Mouse (Mus musculus): ENCODE data around the gene Fgr. TPM values are rescaled to one million over a fixed set of nuclear protein-coding genes. Genes with fewer than 3 reads are reported as not detected.
"Not testable (repeated sequence)": the region's sequence is repeated elsewhere in the genome, so short reads cannot be mapped to it uniquely, and the experiment has no call there.

Fgr gene
- polyA plus RNA-seq (2012; rRNA removed): 0.32 and 0.38 TPM in 2 replicates

DNA sequence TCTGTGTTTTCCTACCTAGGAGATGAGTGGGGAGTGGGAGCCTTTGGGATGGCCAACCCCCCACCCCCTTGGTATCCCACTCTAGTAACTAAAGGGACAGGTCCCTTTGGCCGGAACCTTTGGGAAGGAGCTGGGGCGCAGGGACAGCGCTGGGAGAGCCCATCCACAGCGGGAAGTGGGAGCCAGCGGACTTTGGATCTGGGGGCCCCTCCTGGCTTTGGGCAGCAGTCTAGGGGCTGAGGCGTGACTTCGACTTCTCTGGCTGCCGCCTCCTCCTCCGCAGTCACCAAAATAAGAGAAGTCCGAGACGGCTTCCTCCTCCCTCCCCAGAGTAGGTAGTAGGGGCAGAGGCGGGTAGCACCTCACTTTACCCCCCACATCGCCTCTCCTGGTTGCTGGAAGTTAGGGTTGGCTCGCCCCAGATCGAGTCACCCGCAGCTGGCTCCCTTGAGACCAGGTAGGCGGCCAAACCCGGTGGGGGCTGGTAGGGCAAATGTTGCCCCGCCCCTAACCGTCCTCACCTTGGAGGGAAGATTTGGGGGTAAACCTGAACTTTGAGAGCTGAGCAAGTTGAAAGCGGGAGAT lies at the start of gene Fgr:
Gene Fgr (plus strand): TSS at position 282 of the 585 bp plus-strand sequence.
- Histone ChIP-seq H3K4me3 (replicated peaks; ENCODE audit: insufficient read depth, low read depth, low read length) (no peak within 1 kb of the TSS), H3K4me1 (ENCODE audit: control insufficient read depth, insufficient read depth, low read length) (peaks cover 19% of the 10 kb centered on the region), H3K27me3 (ENCODE audit: control insufficient read depth, insufficient read depth, low read length) (no peaks in the 10 kb centered on the region), H3K27ac (ENCODE audit: insufficient read depth, low read length) (no peak within 1 kb of the TSS)
- no peak for DNase-seq
- 68% methylated on average over 21 of the region's 21 CpGs for WGBS
- no peak for TF ChIP-seq POLR2A (IDR thresholded peaks at IDR 0.05; ENCODE audit: borderline replicate concordance, insufficient read depth, low read length)
- TF ChIP-seq CTCF (IDR thresholded peaks at IDR 0.05; ENCODE audit: borderline replicate concordance, insufficient read depth, low read depth, low read length): no peak

DNA sequence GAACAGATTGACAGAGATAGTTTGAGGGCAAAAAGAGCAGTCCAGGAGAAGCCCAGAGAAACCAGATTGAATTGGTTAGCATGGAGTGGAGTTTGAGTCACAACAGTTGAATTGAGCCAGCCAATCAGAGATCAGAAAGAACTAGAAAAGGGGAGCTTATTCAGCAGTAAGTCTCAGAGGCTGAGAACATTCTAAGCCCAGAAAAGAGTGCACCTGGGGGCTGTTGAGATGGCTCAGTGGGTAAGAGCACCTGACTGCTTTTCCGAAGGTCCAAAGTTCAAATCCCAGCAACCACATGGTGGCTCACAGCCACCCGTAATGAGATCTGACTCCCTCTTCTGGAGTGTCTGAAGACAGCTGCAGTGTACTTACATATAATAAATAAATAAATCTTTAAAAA lies 47.4 kb upstream of the Fgr start:
- not testable (repeated sequence) for H3K4me1 ChIP-seq (ENCODE audit: control insufficient read depth, insufficient read depth, low read length); H3K4me3 ChIP-seq (replicated peaks; ENCODE audit: insufficient read depth, low read depth, low read length); H3K27me3 ChIP-seq (ENCODE audit: control insufficient read depth, insufficient read depth, low read length); H3K27ac ChIP-seq (ENCODE audit: insufficient read depth, low read length); DNase-seq
- 83% methylated on average over 2 of the region's 2 CpGs for WGBS

- peak; percentile 45 to 55 for DNase-seq
- WGBS: 6% methylated on average over 8 of the region's 8 CpGs
These were observed 43.1 kb upstream of the Fgr start for GRCm38 (mm10) chr4:132930784-132931183.

GRCm38 (mm10) chr4:132932752-132933404 lies 41.0 kb upstream of the Fgr start:
- H3K27me3 ChIP-seq (ENCODE audit: control insufficient read depth, insufficient read depth, low read length): no peaks in the 10 kb centered on the region
- H3K27ac ChIP-seq (ENCODE audit: insufficient read depth, low read length): no peak overlapping the region
- no peaks in the 10 kb centered on the region for H3K4me1 ChIP-seq (ENCODE audit: control insufficient read depth, insufficient read depth, low read length)
- H3K4me3 ChIP-seq (replicated peaks; ENCODE audit: insufficient read depth, low read depth, low read length): no peak overlapping the region
- TF ChIP-seq CTCF (IDR thresholded peaks at IDR 0.05; ENCODE audit: borderline replicate concordance, insufficient read depth, low read depth, low read length) (no peak), POLR2A (IDR thresholded peaks at IDR 0.05; ENCODE audit: borderline replicate concordance, insufficient read depth, low read length) (no peak)
- DNase-seq: no peak
- WGBS: 90% methylated on average over 4 of the region's 4 CpGs

More at GRCm38 (mm10) chr4:132930784-132931183, 43.1 kb upstream of the Fgr start:
- peak; percentile 54; the same call in 1 of the 2 replicates for TF ChIP-seq CTCF (IDR thresholded peaks at IDR 0.05; ENCODE audit: borderline replicate concordance, insufficient read depth, low read depth, low read length)
- TF ChIP-seq POLR2A (IDR thresholded peaks at IDR 0.05; ENCODE audit: borderline replicate concordance, insufficient read depth, low read length): no peak
- Histone ChIP-seq H3K27me3 (ENCODE audit: control insufficient read depth, insufficient read depth, low read length) (no peaks in the 10 kb centered on the region), H3K4me1 (ENCODE audit: control insufficient read depth, insufficient read depth, low read length) (no peaks in the 10 kb centered on the region), H3K4me3 (replicated peaks; ENCODE audit: insufficient read depth, low read depth, low read length) (no peak overlapping the region), H3K27ac (ENCODE audit: insufficient read depth, low read length) (no peak overlapping the region)

DNA sequence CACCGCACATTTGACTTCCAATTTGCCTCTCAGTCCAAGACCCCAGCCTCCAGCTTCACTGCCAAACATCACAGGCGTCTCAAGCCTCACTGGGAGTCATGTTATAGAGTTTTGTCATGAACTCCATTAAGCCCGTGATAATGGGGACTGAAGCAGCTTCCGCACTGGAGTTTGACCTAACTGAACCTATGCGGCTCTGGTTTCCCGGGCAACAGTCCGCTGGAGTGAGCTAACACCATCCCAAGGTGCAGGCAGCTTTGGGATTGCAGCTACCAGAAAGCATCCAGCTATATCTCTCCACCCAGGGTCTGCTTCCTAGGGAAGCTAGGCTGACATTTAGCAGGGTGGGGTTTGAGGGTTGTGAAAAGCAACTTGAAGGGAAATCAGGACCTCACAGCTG lies 39.3 kb upstream of the Fgr start:
- no peaks in the 10 kb centered on the region for H3K27me3 ChIP-seq (ENCODE audit: control insufficient read depth, insufficient read depth, low read length)
- H3K27ac ChIP-seq (ENCODE audit: insufficient read depth, low read length): no peak overlapping the region
- no peak for TF ChIP-seq POLR2A (IDR thresholded peaks at IDR 0.05; ENCODE audit: borderline replicate concordance, insufficient read depth, low read length)
- no peak for TF ChIP-seq CTCF (IDR thresholded peaks at IDR 0.05; ENCODE audit: borderline replicate concordance, insufficient read depth, low read depth, low read length)
- 34% methylated on average over 7 of the region's 7 CpGs for WGBS
- peaks cover 8% of the 10 kb centered on the region for H3K4me1 ChIP-seq (ENCODE audit: control insufficient read depth, insufficient read depth, low read length)
- no peak overlapping the region for H3K4me3 ChIP-seq (replicated peaks; ENCODE audit: insufficient read depth, low read depth, low read length)
- no peak for DNase-seq

GRCm38 (mm10) chr4:132938181-132938941 lies 35.5 kb upstream of the Fgr start:
- peak; percentile 41 to 44 for DNase-seq
- H3K27ac ChIP-seq (ENCODE audit: insufficient read depth, low read length): no peak overlapping the region
- peaks cover 8% of the 10 kb centered on the region for H3K4me1 ChIP-seq (ENCODE audit: control insufficient read depth, insufficient read depth, low read length)
- no peak overlapping the region for H3K4me3 ChIP-seq (replicated peaks; ENCODE audit: insufficient read depth, low read depth, low read length)
- no peak for TF ChIP-seq POLR2A (IDR thresholded peaks at IDR 0.05; ENCODE audit: borderline replicate concordance, insufficient read depth, low read length)
- TF ChIP-seq CTCF (IDR thresholded peaks at IDR 0.05; ENCODE audit: borderline replicate concordance, insufficient read depth, low read depth, low read length): no peak
- WGBS: 26% methylated on average over 12 of the region's 12 CpGs
- no peaks in the 10 kb centered on the region for H3K27me3 ChIP-seq (ENCODE audit: control insufficient read depth, insufficient read depth, low read length)

DNA sequence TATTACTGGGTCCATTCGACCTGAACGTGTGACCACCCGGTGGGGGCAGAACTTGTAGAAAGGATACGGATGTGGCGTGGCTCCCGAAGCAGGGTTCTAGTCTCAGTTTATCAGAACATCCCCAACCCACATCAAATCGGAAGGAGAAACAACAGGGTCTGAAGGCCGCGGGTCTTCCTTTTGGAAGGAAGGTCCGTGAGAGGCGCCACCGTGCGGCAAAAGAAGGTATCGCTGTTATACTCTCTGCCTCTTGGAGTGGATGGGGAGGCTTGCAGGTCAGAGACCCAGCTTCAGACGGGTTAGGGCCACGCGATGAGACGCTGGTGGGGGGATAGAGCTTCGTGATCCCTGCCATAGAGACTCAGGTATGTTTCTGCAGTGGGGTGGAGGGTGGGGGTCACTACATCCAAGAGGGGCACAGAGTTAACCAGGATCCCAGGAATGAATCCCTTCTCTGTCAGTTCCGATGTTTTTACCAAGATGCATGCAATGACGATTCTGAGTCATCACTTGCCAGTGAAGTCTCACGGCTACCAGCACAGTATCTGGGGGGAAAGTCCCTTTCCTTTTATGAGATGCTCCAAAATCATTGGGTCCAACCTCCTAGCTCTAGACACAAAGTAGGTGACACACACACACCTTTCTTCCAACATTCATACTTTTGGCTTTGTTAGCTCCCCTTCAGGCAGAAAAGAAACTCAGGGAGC lies 34.3 kb upstream of the Fgr start:
- H3K27me3 ChIP-seq (ENCODE audit: control insufficient read depth, insufficient read depth, low read length): no peaks in the 10 kb centered on the region
- 25% methylated on average over 22 of the region's 22 CpGs for WGBS
- TF ChIP-seq POLR2A (IDR thresholded peaks at IDR 0.05; ENCODE audit: borderline replicate concordance, insufficient read depth, low read length) (no peak), CTCF (IDR thresholded peaks at IDR 0.05; ENCODE audit: borderline replicate concordance, insufficient read depth, low read depth, low read length) (peak; percentile 60; the same call in 1 of the 2 replicates)
- H3K4me3 ChIP-seq (replicated peaks; ENCODE audit: insufficient read depth, low read depth, low read length): no peak overlapping the region
- DNase-seq: peak; percentile 42 to 66
- H3K27ac ChIP-seq (ENCODE audit: insufficient read depth, low read length): no peak overlapping the region
- peaks cover 8% of the 10 kb centered on the region for H3K4me1 ChIP-seq (ENCODE audit: control insufficient read depth, insufficient read depth, low read length)
